Mouse (Mus musculus): ENCODE measurements around the gene Npepl1.

DNA sequence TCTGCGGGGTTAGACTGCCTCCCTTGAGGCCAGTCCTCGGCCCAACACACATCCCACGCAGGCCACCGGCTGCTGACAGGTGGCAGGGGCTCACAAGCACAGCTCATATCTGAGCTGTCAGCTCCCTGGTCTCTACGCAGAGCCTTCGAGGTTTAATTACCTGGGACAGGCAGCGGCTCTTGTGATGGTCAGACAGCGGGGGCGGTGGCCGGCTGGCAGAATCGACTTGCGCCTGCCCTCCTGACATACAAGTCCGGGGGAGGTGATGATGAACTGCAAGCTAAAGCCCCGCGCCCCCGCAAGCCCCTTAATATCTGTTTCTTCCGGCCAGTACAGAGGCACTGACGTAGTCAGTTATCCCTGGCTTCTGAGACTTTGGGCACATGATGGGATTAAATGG lies 2.8 kb downstream of the Npepl1 start:
- no peak for TF ChIP-seq CTCF (IDR thresholded peaks at IDR 0.05; ENCODE audit: borderline replicate concordance, control insufficient read depth, extremely low read depth, insufficient read depth, low read length, poor library complexity)
- TF ChIP-seq POLR2A (IDR thresholded peaks at IDR 0.05; ENCODE audit: control insufficient read depth, extremely low read depth, insufficient read depth, low read length, poor library complexity): no peak
